Mouse (Mus musculus): Measurements from ENCODE around the gene Tpcn2.

The Tpcn2 gene

GRCm38 (mm10) chr7:145283487-145284187 lies at the start of gene Tpcn2:
TSS of gene Tpcn2 (minus strand) at chr7:145284011.
- DNase-seq (ENCODE audit: low spot score in 2 of 2): peak; percentile 93 to 95

- peak in 1 of 2 experiments; percentile 27 for DNase-seq (ENCODE audit: low spot score in 2 of 2)
Measured at GRCm38 (mm10) chr7:145332376-145333041, 48.7 kb upstream of the Tpcn2 start.

- DNase-seq (ENCODE audit: low spot score in 2 of 2): no peak
Measured at GRCm38 (mm10) chr7:145330641-145331040, 46.8 kb upstream of the Tpcn2 start.

- DNase-seq (ENCODE audit: low spot score in 2 of 2): no peak
Measured at GRCm38 (mm10) chr7:145329982-145330381, 46.2 kb upstream of the Tpcn2 start.

- DNase-seq (ENCODE audit: low spot score in 2 of 2): no peak
Measured at GRCm38 (mm10) chr7:145325697-145326096, 41.9 kb upstream of the Tpcn2 start.

GRCm38 (mm10) chr7:145323607-145324006 lies 39.8 kb upstream of the Tpcn2 start:
- no peak for DNase-seq (ENCODE audit: low spot score in 2 of 2)

- DNase-seq (ENCODE audit: low spot score in 2 of 2): no peak
Measured at GRCm38 (mm10) chr7:145319481-145319880, 35.7 kb upstream of the Tpcn2 start.

- no peak for DNase-seq (ENCODE audit: low spot score in 2 of 2)
Measured at GRCm38 (mm10) chr7:145317522-145317921, 33.7 kb upstream of the Tpcn2 start.

- no peak for DNase-seq (ENCODE audit: low spot score in 2 of 2)
Measured at GRCm38 (mm10) chr7:145314785-145315411, 31.1 kb upstream of the Tpcn2 start, which contains the start of gene Mrgprd. TSS of gene Mrgprd (plus strand) at chr7:145314835.

- DNase-seq (ENCODE audit: low spot score in 2 of 2): no peak
Measured at GRCm38 (mm10) chr7:145312137-145312536, 28.3 kb upstream of the Tpcn2 start.

- no peak for DNase-seq (ENCODE audit: low spot score in 2 of 2)
Measured at GRCm38 (mm10) chr7:145310526-145310925, 26.7 kb upstream of the Tpcn2 start.

- no peak for DNase-seq (ENCODE audit: low spot score in 2 of 2)
Measured at GRCm38 (mm10) chr7:145309877-145310276, 26.1 kb upstream of the Tpcn2 start.

GRCm38 (mm10) chr7:145308866-145309265 lies 25.1 kb upstream of the Tpcn2 start:
- DNase-seq (ENCODE audit: low spot score in 2 of 2): peak in 1 of 2 experiments; percentile 39

GRCm38 (mm10) chr7:145308061-145308675 lies 24.4 kb upstream of the Tpcn2 start:
- DNase-seq (ENCODE audit: low spot score in 2 of 2): no peak

GRCm38 (mm10) chr7:145307636-145308035 lies 23.8 kb upstream of the Tpcn2 start:
- DNase-seq (ENCODE audit: low spot score in 2 of 2): no peak

- DNase-seq (ENCODE audit: low spot score in 2 of 2): no peak
Measured at GRCm38 (mm10) chr7:145304153-145304552, 20.3 kb upstream of the Tpcn2 start.

GRCm38 (mm10) chr7:145302488-145303285 lies 18.9 kb upstream of the Tpcn2 start:
- peak; percentile 76 to 80 for DNase-seq (ENCODE audit: low spot score in 2 of 2)

GRCm38 (mm10) chr7:145301341-145302005 lies 17.7 kb upstream of the Tpcn2 start:
- peak in 1 of 2 experiments; percentile 55 for DNase-seq (ENCODE audit: low spot score in 2 of 2)

- no peak for DNase-seq (ENCODE audit: low spot score in 2 of 2)
Measured at GRCm38 (mm10) chr7:145301008-145301340, 17.2 kb upstream of the Tpcn2 start.

GRCm38 (mm10) chr7:145300321-145301007 lies 16.7 kb upstream of the Tpcn2 start, which contains the start of gene Mrgprf:
TSS of gene Mrgprf (plus strand) at chr7:145300828.
- DNase-seq (ENCODE audit: low spot score in 2 of 2): peak; percentile 80 to 90
